Mouse (Mus musculus): Measurements from ENCODE around the gene Ube2a. TPM values are rescaled to one million over a fixed set of nuclear protein-coding genes. Genes with fewer than 3 reads are reported as not detected.

The Ube2a gene
- total and polyA plus RNA-seq, 3 experiments: 30.7 to 141 (median 90.4) TPM

- H3K79me2 ChIP-seq (replicated peaks; ENCODE audit: control insufficient read depth, extremely low read depth, insufficient read depth, poor library complexity, severe bottlenecking): 0 out of 2 replicates have a peak, but pooled peaks cover 2% of the 10 kb centered on the region
- TF ChIP-seq ELF1 (IDR thresholded peaks at IDR 0.05; ENCODE audit: low read depth, low read length): no peak
- no peak for TF ChIP-seq NELFE (IDR thresholded peaks at IDR 0.05; ENCODE audit: low read depth, low read length)
- TF ChIP-seq GABPA (IDR thresholded peaks at IDR 0.05; ENCODE audit: insufficient replicate concordance, low read depth, low read length): no peak
- TF ChIP-seq SIN3A (IDR thresholded peaks at IDR 0.05; ENCODE audit: low read length): no peak
- TF ChIP-seq CHD1 (IDR thresholded peaks at IDR 0.05; ENCODE audit: low read depth, low read length): no peak
- no peak for TF ChIP-seq MYC (IDR thresholded peaks at IDR 0.05; ENCODE audit: low read depth, low read length)
- no peak for TF ChIP-seq MXI1 (IDR thresholded peaks at IDR 0.05; ENCODE audit: low read depth, low read length)
- no peak for TF ChIP-seq USF1 (IDR thresholded peaks at IDR 0.05; ENCODE audit: low read depth, low read length)
- TF ChIP-seq RAD21 (IDR thresholded peaks at IDR 0.05; ENCODE audit: low read depth, low read length): no peak
- no peak for TF ChIP-seq MAFK (IDR thresholded peaks at IDR 0.05; ENCODE audit: insufficient replicate concordance, low read length)
- no peak for TF ChIP-seq JUN (IDR thresholded peaks at IDR 0.05; ENCODE audit: insufficient read depth, low read depth, low read length)
- TF ChIP-seq CHD2 (IDR thresholded peaks at IDR 0.05; ENCODE audit: low read length): no peak
- no peak for TF ChIP-seq MAX (IDR thresholded peaks at IDR 0.05; ENCODE audit: low read length)
- no peak for TF ChIP-seq BHLHE40 (IDR thresholded peaks at IDR 0.05; ENCODE audit: low read depth, low read length)
- no peak for TF ChIP-seq SMC3 (IDR thresholded peaks at IDR 0.05; ENCODE audit: low read depth, low read length)
- no peak for TF ChIP-seq CTCF (conservative IDR thresholded peaks at IDR 0.05 in 1 of 2, IDR thresholded peaks at IDR 0.05 in 1 of 2; ENCODE audit: low read depth in 2 of 2, low read length in 2 of 2)
- H3K27me3 ChIP-seq (replicated peaks): no peaks in the 10 kb centered on the region
- H3K4me3 ChIP-seq (replicated peaks in 1 of 3; ENCODE audit: low read depth in 2 of 3, low read length in 2 of 3, poor library complexity in 1 of 3): no peak overlapping the region
- H3K9ac ChIP-seq (ENCODE audit: insufficient read depth, low read depth): no peak overlapping the region
- dilution Hi-C loops (cut with MboI; ENCODE audit: extremely low pct_ligation_motif_present, extremely low pct_unique_long_range_greater_than_20kb, low sequenced_read_pairs) (no loop called here), in situ Hi-C loops (cut with MboI; ENCODE audit: low pct_ligation_motif_present, low pct_unique_long_range_greater_than_20kb, low sequenced_read_pairs) (loop anchor here (5.0 to 25.0 kb wide), 2 partner anchors 106 to 159 kb away; no protein-coding TSS in a partner anchor)
- DNase-seq (ENCODE audit: extremely low read depth): no peak
- no peaks in the 10 kb centered on the region for H3K4me1 ChIP-seq (ENCODE audit: control insufficient read depth in 1 of 2, insufficient read depth in 2 of 2)
- no peak overlapping the region for H3K4me2 ChIP-seq (ENCODE audit: insufficient read depth, low read depth, poor library complexity, severe bottlenecking)
- H3K9me3 ChIP-seq (replicated peaks; ENCODE audit: low read length): no peaks in the 10 kb centered on the region
- H3K27ac ChIP-seq (ENCODE audit: insufficient read depth, low read depth): no peak overlapping the region
- H3K36me3 ChIP-seq (replicated peaks in 1 of 2; ENCODE audit: control insufficient read depth in 1 of 2, insufficient read depth in 1 of 2, low read length in 1 of 2): peaks cover 41 to 89% of the 10 kb centered on the region in 2 experiments
Observed at GRCm38 (mm10) chrX:36921346-36921745, 47.6 kb downstream of the Ube2a start.

- Histone ChIP-seq H3K27me3 (replicated peaks) (no peaks in the 10 kb centered on the region), H3K79me2 (replicated peaks; ENCODE audit: control insufficient read depth, extremely low read depth, insufficient read depth, poor library complexity, severe bottlenecking) (0 out of 2 replicates have a peak, but pooled peaks cover 2% of the 10 kb centered on the region), H3K4me1 (ENCODE audit: control insufficient read depth in 1 of 2, insufficient read depth in 2 of 2) (peaks cover 0 to 14% of the 10 kb centered on the region in 2 experiments; a peak in 2 of 4 replicates), H3K4me2 (ENCODE audit: insufficient read depth, low read depth, poor library complexity, severe bottlenecking) (no peak overlapping the region), H3K4me3 (replicated peaks in 1 of 3; ENCODE audit: low read depth in 2 of 3, low read length in 2 of 3, poor library complexity in 1 of 3) (no peak overlapping the region), H3K36me3 (replicated peaks in 1 of 2; ENCODE audit: control insufficient read depth in 1 of 2, insufficient read depth in 1 of 2, low read length in 1 of 2) (peaks cover 60 to 87% of the 10 kb centered on the region in 2 experiments), H3K9ac (ENCODE audit: insufficient read depth, low read depth) (no peak overlapping the region), H3K9me3 (replicated peaks; ENCODE audit: low read length) (no peaks in the 10 kb centered on the region), H3K27ac (ENCODE audit: insufficient read depth, low read depth) (no peak overlapping the region)
- no peak for TF ChIP-seq MXI1 (IDR thresholded peaks at IDR 0.05; ENCODE audit: low read depth, low read length)
- TF ChIP-seq BHLHE40 (IDR thresholded peaks at IDR 0.05; ENCODE audit: low read depth, low read length): no peak
- TF ChIP-seq ZMIZ1 (IDR thresholded peaks at IDR 0.05; ENCODE audit: low read depth, low read length): no peak
- no peak for TF ChIP-seq RCOR1 (conservative IDR thresholded peaks at IDR 0.05; ENCODE audit: low read depth, low read length)
- TF ChIP-seq USF1 (IDR thresholded peaks at IDR 0.05; ENCODE audit: low read depth, low read length): no peak
- no peak for TF ChIP-seq ZNF384 (IDR thresholded peaks at IDR 0.05; ENCODE audit: low read depth, low read length)
- TF ChIP-seq MYC (IDR thresholded peaks at IDR 0.05; ENCODE audit: low read depth, low read length): no peak
- dilution Hi-C loops (cut with MboI; ENCODE audit: extremely low pct_ligation_motif_present, extremely low pct_unique_long_range_greater_than_20kb, low sequenced_read_pairs): no loop called here
- in situ Hi-C loops (cut with MboI; ENCODE audit: low pct_ligation_motif_present, low pct_unique_long_range_greater_than_20kb, low sequenced_read_pairs): no loop called here
- DNase-seq (ENCODE audit: extremely low read depth): no peak
Observed at GRCm38 (mm10) chrX:36928791-36929190, 55.1 kb downstream of the Ube2a start.
